Mouse (Mus musculus) embryonic facial prominence, embryonic 10.5 days (tissue): ENCODE measurements around the gene Ostm1. TPM values are rescaled to one million over a fixed set of nuclear protein-coding genes. Genes with fewer than 3 reads are reported as not detected.

Source experiments
- polyA plus RNA-seq: library from polyadenylated mRNA; unstranded; fragments of >200 nt; fragmentation: Nextera tagmentation; extraction: Ambion mirVana; gene quantifications from 2 replicates; pipeline ENCODE4 v1.2.1, GENCODE M21; 2016

Ostm1 gene
- polyA plus RNA-seq, 1 experiment from 2014 or later = 15.7 TPM

Other genes with a start within 250 kb of the Ostm1 start
- gene Afg1l, start 105.3 kb upstream of the Ostm1 start, polyA plus RNA-seq = 4.7 and 5.0 TPM in 2 replicates
- 223 and 232 TPM in 2 replicates for gene Snx3, start 81.8 kb upstream of the Ostm1 start, polyA plus RNA-seq
- 10.4 and 11.5 TPM in 2 replicates for gene Nr2e1, start 190 bp upstream of the Ostm1 start, polyA plus RNA-seq
- 24.5 and 24.9 TPM in 2 replicates for gene Sec63, start 177.7 kb downstream of the Ostm1 start, polyA plus RNA-seq